Mouse (Mus musculus): ENCODE results near the gene Pde9a. TPM values are rescaled to one million over a fixed set of nuclear protein-coding genes. Genes with fewer than 3 reads are reported as not detected.

Gene Pde9a
- total RNA-seq, 2 experiments from 2014 or later: 0.29 TPM; not detected in 1

DNA sequence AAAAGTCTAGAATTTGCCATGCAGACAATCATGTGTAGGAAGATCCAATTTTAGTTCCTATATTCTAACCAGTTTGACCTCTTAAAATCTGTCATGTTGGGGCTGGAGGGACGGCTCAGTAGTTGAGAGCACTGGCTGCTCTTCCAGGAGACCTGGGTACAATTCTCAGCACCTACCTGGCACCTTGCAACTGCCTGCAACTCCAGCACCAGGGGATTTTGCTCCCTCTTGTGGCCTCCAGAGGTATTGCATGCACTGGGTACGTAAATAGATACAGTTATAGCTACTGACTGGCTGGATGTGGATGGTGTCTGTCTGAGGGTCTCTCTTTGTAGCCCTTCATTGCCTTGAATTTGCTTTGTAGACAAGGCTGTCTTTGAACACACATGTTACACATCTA lies 43.4 kb downstream of the Pde9a start:
- no peak for ATAC-seq (ENCODE audit: poor library complexity, severe bottlenecking)

DNA sequence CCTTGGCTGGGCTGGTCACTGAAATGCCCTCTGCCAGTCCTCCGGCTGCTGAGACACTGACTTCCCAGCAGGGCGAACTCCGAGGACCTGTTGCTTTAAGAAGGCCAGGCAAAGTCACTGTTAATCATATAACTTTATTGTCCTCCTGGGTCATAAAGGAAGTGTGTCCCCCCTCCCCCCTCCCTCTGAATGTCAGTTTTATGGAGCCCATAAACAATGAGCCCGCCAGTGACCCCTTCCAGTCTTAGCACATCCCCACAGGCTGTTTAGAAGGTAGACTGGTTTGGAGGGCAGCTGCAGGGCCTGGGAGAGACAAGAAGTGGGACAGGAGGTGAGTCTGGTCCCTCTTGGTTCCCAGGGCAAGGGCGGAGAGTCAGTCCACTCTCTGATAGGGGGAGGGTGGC lies 46.9 kb downstream of the Pde9a start:
- no peak for ATAC-seq (ENCODE audit: poor library complexity, severe bottlenecking)

GRCm38 (mm10) chr17:31433401-31433928 lies 47.5 kb downstream of the Pde9a start:
- ATAC-seq (ENCODE audit: poor library complexity, severe bottlenecking): no peak

DNA sequence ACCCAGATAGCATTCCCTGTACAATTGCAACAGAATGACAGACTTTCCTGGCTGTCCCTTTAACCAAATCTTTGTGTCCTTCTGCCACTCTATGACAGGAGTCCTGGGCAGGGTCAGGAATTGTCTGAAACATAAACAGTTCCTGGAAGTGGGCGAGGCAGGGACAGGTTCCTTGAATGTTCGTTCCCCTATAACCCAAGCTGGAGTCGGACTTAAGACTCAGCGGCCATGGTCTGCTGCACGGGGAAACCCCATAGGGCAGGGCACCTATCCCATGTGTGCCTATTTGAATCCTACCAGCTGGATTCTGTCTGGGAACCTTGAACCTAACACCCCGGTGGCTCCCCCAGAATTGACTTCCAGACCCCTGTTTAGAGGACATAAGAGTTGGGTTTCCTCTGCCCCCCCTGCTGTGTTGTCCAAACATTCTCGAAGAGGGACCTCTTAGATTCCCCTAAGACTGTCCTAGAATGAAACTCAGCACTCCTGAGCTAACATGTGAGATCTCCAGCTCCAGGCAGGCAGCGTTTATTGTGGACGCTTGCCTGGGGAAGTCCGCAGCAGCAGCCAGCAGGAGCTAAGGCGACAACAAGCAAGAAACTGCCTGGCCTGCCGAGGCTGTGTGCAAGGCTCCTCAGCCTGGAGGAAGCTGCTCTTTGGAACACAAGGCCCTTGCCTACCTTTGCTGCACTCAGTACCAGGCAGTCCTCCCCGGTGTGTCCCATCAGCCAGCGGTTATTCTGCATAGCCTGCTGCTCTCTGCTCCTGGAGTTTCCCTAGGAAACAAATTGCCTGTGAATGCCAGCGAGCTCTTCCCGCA lies 48.2 kb downstream of the Pde9a start:
- ATAC-seq (ENCODE audit: poor library complexity, severe bottlenecking): no peak

DNA sequence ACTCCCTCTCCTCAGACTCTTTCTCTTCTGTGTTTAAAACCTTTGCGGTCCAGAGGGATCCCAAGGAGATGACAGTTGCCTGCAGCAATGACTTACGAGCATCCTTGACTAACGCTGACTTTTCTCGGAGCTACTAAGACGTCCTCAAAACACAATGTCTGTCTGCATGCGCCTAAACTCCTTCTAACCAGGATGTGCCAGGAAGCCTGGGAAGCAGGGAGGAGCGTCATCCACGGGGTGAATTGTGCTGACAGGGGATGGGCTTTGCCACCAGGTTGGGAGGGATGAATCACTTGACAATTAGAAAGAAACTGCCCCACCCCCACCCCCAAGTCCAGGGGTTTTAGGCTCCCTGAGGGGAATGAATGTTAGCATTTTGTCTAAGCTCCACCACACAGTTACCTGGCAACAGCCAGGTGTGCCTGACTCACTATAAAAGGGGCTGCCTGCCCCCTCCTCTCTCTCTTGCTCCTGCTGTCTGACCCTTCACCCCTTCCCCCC lies 48.9 kb downstream of the Pde9a start:
- no peak for ATAC-seq (ENCODE audit: poor library complexity, severe bottlenecking)

- ATAC-seq (ENCODE audit: poor library complexity, severe bottlenecking): no peak
These were observed 50.2 kb downstream of the Pde9a start for GRCm38 (mm10) chr17:31435934-31436813.

GRCm38 (mm10) chr17:31436814-31437406 lies 50.9 kb downstream of the Pde9a start:
- ATAC-seq (ENCODE audit: poor library complexity, severe bottlenecking): peak; percentile 87

DNA sequence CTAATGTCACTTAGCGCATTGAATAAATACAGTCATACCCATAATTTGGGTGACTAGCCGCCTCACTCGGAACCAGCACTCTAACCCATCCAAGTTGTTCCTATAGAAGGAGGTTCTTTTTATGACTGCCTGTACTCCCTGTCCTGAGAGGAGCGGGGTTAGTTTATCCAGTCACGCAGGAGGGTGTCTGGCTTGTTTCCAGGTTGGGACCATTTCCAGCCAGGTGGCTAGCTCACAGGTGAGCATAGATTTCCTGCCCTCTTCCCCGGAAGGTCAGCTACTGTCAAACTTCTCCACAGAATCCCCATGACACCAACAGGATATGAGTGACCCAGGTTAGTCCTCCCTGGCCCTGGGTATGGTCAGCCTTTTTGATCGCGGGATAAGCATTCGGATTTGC lies 51.5 kb downstream of the Pde9a start:
- no peak for ATAC-seq (ENCODE audit: poor library complexity, severe bottlenecking)

DNA sequence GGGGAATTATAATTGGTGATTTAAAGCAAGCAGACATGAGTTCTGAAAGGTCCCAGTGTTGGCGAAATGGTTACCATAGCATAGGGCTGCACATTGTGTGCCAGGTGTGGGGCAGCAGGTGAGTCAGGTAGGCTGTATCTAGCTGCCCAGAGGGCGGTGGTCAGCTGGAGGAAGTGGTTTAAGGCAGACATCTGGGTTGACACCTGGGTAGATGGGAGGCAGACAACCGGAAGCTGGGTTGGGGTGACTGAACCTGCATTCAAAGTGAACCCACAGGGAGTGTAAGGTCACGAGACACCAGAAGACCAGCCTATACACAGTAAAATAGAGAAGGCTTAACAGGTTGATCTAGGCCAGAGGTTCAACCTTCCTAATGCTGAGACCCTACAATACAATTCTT lies 54.0 kb downstream of the Pde9a start:
- no peak for ATAC-seq (ENCODE audit: poor library complexity, severe bottlenecking)

- ATAC-seq (ENCODE audit: poor library complexity, severe bottlenecking): no peak
These were observed 56.5 kb downstream of the Pde9a start for GRCm38 (mm10) chr17:31442513-31442912.

GRCm38 (mm10) chr17:31444251-31444650 lies 58.2 kb downstream of the Pde9a start:
- no peak for ATAC-seq (ENCODE audit: poor library complexity, severe bottlenecking)

DNA sequence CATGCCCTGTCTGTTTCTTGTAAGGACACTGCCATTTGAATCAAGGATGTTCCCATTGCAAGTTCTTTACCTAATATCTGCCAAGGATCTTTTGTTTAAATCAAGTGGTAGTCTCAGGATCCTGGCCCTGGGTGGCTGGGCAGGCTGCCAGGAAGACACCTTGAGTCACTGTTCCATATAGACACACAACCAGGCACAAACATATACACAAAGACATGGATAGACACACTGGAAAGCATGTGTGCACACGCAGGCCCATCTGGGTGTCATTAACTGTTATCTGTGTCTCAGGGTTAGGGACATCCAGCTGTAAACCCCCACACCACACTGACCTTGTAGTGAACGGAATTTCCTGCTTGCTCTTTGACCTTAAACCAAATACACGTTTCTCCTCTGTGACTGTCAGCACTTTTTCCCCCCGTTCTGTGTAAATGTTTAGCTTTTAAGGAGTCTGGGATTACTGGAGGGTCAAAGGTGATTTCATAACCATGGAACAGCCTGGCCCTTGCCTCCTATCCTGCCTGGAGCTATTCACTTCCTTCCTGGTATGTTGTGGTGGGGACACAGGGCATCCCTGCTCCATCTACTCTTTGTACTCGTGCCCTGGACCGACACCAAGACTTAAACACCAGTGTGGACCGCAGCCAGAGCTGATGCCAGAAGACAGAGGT lies 59.2 kb downstream of the Pde9a start:
- no peak for ATAC-seq (ENCODE audit: poor library complexity, severe bottlenecking)

DNA sequence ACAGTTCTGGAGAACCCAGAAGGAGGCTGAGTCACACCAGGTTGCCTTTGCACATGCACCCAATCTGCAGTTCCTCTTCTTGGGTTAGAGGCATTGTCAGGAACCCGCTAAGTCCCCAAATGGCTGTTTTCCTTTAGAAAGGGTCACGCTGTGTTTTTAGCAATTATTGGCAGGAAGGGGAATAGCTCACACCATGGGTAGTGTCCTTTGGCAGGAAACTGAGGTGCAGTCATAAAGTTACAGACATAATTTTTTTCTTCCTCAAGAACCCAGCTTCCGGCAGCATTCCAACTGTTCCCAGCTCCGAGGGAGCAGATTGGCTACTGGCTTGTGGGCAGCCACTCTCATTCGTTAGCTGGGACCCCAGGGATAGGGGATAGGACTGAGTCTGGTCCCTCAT lies 61.8 kb downstream of the Pde9a start:
- ATAC-seq (ENCODE audit: poor library complexity, severe bottlenecking): no peak

- no peak for ATAC-seq (ENCODE audit: poor library complexity, severe bottlenecking)
These were observed 62.5 kb downstream of the Pde9a start for GRCm38 (mm10) chr17:31448519-31448918.

DNA sequence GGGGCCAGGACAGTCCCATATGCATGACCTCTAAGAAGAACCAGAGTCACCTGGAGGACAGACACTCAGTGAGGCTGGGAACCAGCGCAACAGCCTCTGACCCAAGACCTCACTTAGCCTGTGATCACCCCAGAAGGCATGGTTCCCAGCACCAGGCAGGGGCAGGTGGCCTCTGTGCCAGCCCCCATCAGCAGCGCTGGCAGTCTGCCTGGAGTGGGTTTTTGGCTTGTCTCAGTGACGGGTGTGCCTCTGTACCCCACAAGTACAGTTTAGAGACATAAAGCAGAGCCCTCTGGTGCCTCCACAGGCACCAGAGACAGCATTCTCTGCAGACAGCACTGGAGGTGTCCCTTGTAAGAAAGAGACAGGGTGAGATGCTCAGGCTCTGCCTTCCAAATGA lies 64.2 kb downstream of the Pde9a start:
- no peak for ATAC-seq (ENCODE audit: poor library complexity, severe bottlenecking)

- ATAC-seq (ENCODE audit: poor library complexity, severe bottlenecking): no peak
These were observed 65.2 kb downstream of the Pde9a start for GRCm38 (mm10) chr17:31451179-31451708.

DNA sequence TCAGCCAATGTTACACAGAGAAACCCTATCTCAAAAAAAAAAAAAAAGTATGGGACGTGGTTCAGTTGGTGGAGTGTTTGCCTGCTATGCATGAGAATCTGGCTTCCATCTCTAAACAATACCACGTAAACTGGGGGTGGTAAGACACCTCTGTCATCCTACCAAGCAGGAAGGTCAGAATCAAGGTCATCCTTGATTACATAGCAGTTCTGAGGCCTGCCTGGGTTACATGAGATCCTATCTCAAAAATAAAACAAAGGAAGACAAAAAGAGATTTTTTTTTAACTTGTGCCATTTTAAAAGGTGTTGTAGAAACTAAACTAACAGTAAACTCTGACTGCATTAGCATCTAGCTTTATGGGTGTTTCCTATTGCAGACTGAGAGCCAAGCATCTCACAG lies 66.8 kb downstream of the Pde9a start:
- ATAC-seq (ENCODE audit: poor library complexity, severe bottlenecking): no peak

DNA sequence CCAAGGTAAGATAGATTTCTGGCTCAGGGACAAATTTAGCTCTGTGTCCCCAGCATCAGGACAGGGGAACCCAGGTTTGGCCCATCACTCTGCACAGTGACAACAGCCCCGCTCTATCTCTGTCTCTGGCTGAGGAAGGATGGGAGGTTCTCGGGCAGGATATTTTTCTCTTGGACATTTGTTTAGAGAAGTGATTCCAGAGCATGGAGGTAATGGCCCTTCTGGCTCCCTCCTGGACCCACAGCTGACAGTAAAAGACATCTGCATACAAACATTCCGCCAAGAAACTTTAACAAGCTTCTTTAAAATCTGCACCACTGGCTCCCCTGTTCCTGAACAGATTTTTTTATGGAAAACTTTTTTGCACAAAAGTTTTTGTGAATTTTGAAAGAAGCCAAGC lies 67.5 kb downstream of the Pde9a start:
- ATAC-seq (ENCODE audit: poor library complexity, severe bottlenecking): no peak

DNA sequence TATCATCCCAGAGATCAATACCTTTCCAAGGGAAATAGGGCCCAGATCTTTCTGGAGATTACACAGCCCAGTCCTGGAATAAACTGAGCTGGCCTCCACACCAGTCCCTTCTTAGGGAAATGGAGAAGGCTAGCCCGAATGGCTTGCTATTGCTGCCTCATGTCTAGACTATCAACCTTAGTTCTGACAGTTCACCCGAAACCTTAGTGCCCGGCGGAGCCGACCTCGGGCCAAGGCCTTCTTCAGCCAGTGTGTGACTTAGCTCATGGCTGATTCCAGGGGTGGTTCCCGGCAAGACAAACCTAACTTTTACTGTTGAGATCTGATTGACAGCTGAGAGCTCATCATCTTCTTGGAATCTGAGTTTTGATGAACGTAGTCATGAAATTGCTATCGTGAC lies 68.0 kb downstream of the Pde9a start:
- ATAC-seq (ENCODE audit: poor library complexity, severe bottlenecking): no peak
